Mouse (Mus musculus): Measurements from ENCODE around the gene Lrrc49. TPM values are rescaled to one million over a fixed set of nuclear protein-coding genes. Genes with fewer than 3 reads are reported as not detected.

The Lrrc49 gene
- polyA plus RNA-seq, 1 experiment from 2014 or later = 9.4 TPM

DNA sequence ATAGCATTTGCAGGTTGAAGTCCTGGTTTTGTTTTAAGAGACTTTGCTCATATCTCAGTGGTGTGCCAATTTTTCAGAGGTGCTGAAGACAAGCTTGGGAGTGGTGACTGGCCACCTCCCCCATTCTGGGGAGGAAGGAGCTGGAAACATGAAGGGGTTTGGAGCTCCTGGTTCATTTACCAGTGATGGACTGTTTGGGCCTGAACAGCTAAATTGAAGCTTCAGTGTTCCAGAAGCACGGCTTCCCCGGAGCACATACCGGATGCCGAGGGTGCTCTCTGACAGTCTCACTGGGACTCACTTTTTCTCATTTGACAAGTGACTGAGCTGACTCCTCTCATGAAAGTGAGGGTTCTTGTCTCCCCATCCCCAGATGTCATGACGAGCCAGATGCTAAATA is 20.6 kb upstream of the Lrrc49 start:
- no peak for ATAC-seq (replicated peaks; ENCODE audit: insufficient number of reproducible peaks, insufficient read depth, low FRiP score, low read depth)
- Histone ChIP-seq H3K27ac (no peak overlapping the region), H3K27me3 (peaks cover 8% of the 10 kb centered on the region), H3K9ac (no peak overlapping the region), H3K4me3 (no peak overlapping the region), H3K4me1 (replicated peaks) (peaks cover 10% of the 10 kb centered on the region), H3K36me3 (no peaks in the 10 kb centered on the region), H3K4me2 (no peak overlapping the region), H3K9me3 (replicated peaks) (no peaks in the 10 kb centered on the region)
- 78% methylated on average over 5 of the region's 5 CpGs for WGBS

DNA sequence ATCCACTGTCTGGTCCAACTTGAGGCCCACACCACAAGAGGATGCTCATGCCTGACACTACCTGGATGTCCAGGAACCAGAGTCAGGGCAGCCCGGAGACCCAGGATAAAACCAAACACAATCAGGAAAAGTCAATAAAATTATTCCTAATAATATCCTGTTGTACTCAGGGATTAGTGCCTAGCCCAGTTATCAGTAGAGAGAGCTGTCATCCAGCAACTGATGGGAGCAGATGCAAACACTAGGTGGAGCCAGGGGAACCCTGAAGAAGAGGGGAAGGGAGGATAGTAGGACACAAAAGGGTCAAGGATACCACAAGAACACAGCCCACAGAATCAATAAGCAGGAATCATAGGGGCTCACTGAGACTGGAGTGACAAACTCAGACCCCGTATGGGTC is 19.6 kb upstream of the Lrrc49 start:
- Histone ChIP-seq H3K27me3 (no peaks in the 10 kb centered on the region), H3K4me1 (replicated peaks) (peaks cover 2% of the 10 kb centered on the region; the same call in 1 of the 2 replicates), H3K4me3 (no peak overlapping the region), H3K27ac (no peak overlapping the region), H3K9ac (no peak overlapping the region), H3K9me3 (replicated peaks) (no peaks in the 10 kb centered on the region), H3K4me2 (no peak overlapping the region), H3K36me3 (no peaks in the 10 kb centered on the region)
- no peak for ATAC-seq (replicated peaks; ENCODE audit: insufficient number of reproducible peaks, insufficient read depth, low FRiP score, low read depth)
- 85% methylated on average over 2 of the region's 2 CpGs for WGBS

- 72% methylated on average over 18 of the region's 18 CpGs for WGBS
- no peaks in the 10 kb centered on the region for H3K27me3 ChIP-seq
- no peaks in the 10 kb centered on the region for H3K9me3 ChIP-seq (replicated peaks)
- H3K9ac ChIP-seq = no peak overlapping the region
- H3K4me3 ChIP-seq = no peak overlapping the region
- ATAC-seq (replicated peaks; ENCODE audit: insufficient number of reproducible peaks, insufficient read depth, low FRiP score, low read depth) = no peak
- H3K4me1 ChIP-seq (replicated peaks) = no peaks in the 10 kb centered on the region
- no peaks in the 10 kb centered on the region for H3K36me3 ChIP-seq
- H3K4me2 ChIP-seq = no peak overlapping the region
- no peak overlapping the region for H3K27ac ChIP-seq
These were observed 11.7 kb upstream of the Lrrc49 start for GRCm38 (mm10) chr9:60699581-60700231.

GRCm38 (mm10) chr9:60696271-60696985 is 8.5 kb upstream of the Lrrc49 start:
- Histone ChIP-seq H3K36me3 (no peaks in the 10 kb centered on the region), H3K9ac (no peak overlapping the region), H3K9me3 (replicated peaks) (no peaks in the 10 kb centered on the region), H3K4me1 (replicated peaks) (no peaks in the 10 kb centered on the region), H3K4me3 (no peak overlapping the region), H3K4me2 (no peak overlapping the region), H3K27me3 (no peaks in the 10 kb centered on the region), H3K27ac (no peak overlapping the region)
- 60% methylated on average over 6 of the region's 6 CpGs for WGBS
- no peak for ATAC-seq (replicated peaks; ENCODE audit: insufficient number of reproducible peaks, insufficient read depth, low FRiP score, low read depth)

DNA sequence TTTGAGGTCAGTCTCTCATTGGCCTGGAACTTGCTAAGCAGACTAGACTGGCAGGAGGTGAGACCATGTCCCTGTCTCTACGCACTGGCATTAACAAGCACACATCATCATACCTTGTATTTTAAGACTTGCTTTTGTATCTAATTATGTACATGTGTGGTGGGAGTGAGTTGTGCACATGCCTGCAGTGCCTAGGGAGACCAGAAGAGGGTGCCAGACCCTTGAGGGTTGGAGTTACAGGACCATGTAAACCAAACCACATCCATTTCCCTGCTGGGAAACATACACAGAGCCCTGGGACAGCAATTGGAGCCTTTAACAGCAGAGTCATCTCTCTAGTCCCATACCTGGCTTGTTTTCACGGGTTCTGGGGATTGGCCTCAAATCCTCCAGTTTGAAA is 6.0 kb upstream of the Lrrc49 start:
- Histone ChIP-seq H3K4me3 (no peak overlapping the region), H3K4me1 (replicated peaks) (no peaks in the 10 kb centered on the region), H3K9ac (no peak overlapping the region), H3K27ac (no peak overlapping the region), H3K36me3 (no peaks in the 10 kb centered on the region), H3K9me3 (replicated peaks) (no peaks in the 10 kb centered on the region), H3K4me2 (no peak overlapping the region), H3K27me3 (no peaks in the 10 kb centered on the region)
- ATAC-seq (replicated peaks; ENCODE audit: insufficient number of reproducible peaks, insufficient read depth, low FRiP score, low read depth) = no peak
- 49% methylated on average over 2 of the region's 2 CpGs for WGBS

DNA sequence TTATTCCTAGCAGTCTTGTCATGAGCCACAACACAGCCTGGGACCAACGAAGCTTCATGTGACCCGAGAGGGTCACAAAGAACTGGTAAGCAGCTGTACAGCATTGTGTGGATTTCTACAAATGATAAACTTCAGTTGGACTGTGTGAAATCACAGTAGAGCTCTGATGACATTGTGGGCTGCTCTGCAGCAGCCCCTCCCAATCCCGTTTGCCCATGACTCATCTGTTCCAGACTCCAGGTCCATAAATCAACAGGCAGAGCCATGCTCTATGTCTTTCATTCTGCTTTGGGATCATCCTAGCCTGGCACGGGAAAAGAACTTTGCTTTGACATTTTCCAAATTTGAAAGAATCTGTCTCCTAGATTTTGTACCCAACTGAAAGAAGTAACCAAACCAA is 4.7 kb upstream of the Lrrc49 start:
- H3K4me3 ChIP-seq = no peak overlapping the region
- no peak overlapping the region for H3K4me2 ChIP-seq
- H3K4me1 ChIP-seq (replicated peaks) = peaks cover 5% of the 10 kb centered on the region; the same call in 1 of the 2 replicates
- H3K27ac ChIP-seq = no peak overlapping the region
- ATAC-seq (replicated peaks; ENCODE audit: insufficient number of reproducible peaks, insufficient read depth, low FRiP score, low read depth) = no peak
- H3K27me3 ChIP-seq = no peaks in the 10 kb centered on the region
- H3K36me3 ChIP-seq = no peaks in the 10 kb centered on the region
- WGBS = 33% methylated on average over 4 of the region's 4 CpGs
- H3K9me3 ChIP-seq (replicated peaks) = no peaks in the 10 kb centered on the region
- no peak overlapping the region for H3K9ac ChIP-seq

DNA sequence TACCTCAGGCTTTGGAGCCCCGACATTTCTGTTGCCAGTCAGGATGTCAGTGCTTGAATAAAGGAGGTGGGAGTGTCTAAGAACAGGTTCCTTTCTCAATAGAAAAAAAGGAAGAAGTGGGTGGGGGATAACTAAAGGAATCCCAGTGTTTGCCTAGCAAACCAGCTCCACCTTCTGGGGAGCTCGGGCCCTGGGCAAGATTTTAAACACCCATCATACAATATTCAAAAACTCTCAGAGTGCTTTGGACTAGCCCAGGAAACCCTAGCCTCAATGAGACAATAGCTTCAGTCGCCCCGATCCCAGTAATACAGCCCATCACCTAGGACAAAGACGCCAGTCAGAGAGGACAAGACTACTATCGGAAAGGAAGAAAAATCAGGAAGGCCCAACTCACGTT is 543 bp downstream of the Lrrc49 start:
- Histone ChIP-seq H3K36me3 (no peaks in the 10 kb centered on the region), H3K4me2 (peak overlapping the region; percentile 80), H3K9ac (peak overlapping the region; percentile 60), H3K4me3 (peak overlapping the region; percentile 73), H3K27ac (peak overlapping the region; percentile 73), H3K9me3 (replicated peaks) (no peaks in the 10 kb centered on the region), H3K27me3 (no peaks in the 10 kb centered on the region), H3K4me1 (replicated peaks) (peaks cover 7% of the 10 kb centered on the region)
- WGBS = 4% methylated on average over 7 of the region's 7 CpGs
- ATAC-seq (replicated peaks; ENCODE audit: insufficient number of reproducible peaks, insufficient read depth, low FRiP score, low read depth) = no peak

DNA sequence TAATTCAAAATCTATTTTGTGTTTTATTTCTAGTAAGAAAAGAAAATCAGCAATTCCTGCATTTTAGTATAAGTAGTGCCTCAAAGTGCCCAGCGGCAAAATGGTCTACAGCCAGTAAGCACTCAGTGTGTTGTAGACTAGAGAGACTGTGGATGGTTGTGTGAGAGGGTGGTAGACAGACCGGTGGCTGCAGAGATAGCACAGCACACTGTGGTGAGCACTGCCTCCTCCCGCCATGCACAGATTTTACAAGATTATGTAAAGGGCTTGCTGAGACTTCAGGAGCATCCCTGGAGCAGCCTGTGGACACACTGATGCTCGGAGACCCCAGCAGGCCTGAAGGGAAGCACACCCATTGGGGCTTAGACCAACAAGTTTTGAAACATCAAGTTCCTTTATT is 5.2 kb downstream of the Lrrc49 start:
- no peak for ATAC-seq (replicated peaks; ENCODE audit: insufficient number of reproducible peaks, insufficient read depth, low FRiP score, low read depth)
- H3K27ac ChIP-seq = no peak overlapping the region
- H3K4me3 ChIP-seq = no peak overlapping the region
- H3K27me3 ChIP-seq = no peaks in the 10 kb centered on the region
- H3K9me3 ChIP-seq (replicated peaks) = no peaks in the 10 kb centered on the region
- H3K9ac ChIP-seq = no peak overlapping the region
- peaks cover 10% of the 10 kb centered on the region; the same call in 1 of the 2 replicates for H3K36me3 ChIP-seq
- H3K4me1 ChIP-seq (replicated peaks) = peaks cover 2% of the 10 kb centered on the region; the same call in 1 of the 2 replicates
- 82% methylated on average over 4 of the region's 4 CpGs for WGBS
- H3K4me2 ChIP-seq = no peak overlapping the region

DNA sequence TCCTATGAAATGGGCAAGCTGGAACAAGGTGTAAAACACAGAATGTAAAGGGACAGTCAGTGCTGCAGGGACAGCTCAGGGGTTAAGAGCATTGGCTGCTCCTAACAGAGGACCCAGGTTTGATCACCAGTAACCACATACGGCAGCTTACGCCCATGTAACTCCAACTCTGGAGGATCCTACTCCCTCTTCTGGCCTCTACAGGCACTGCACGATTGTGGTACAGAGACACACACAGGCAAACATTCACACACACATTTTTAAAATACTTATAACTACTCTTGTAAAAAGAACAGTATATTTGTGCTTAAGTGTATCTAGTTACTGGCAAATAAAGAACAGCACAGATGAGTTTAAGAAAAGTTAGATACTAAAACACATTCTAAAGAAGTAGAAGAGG is 7.0 kb downstream of the Lrrc49 start:
- Histone ChIP-seq H3K4me1 (replicated peaks) (no peaks in the 10 kb centered on the region), H3K4me2 (no peak overlapping the region), H3K27ac (no peak overlapping the region), H3K9me3 (replicated peaks) (no peaks in the 10 kb centered on the region), H3K27me3 (no peaks in the 10 kb centered on the region), H3K36me3 (peaks cover 10% of the 10 kb centered on the region; the same call in 1 of the 2 replicates), H3K9ac (no peak overlapping the region), H3K4me3 (no peak overlapping the region)
- no peak for ATAC-seq (replicated peaks; ENCODE audit: insufficient number of reproducible peaks, insufficient read depth, low FRiP score, low read depth)
- 84% methylated on average over 3 of the region's 3 CpGs for WGBS

GRCm38 (mm10) chr9:60678913-60679312 is 9.0 kb downstream of the Lrrc49 start:
- WGBS = 66% methylated on average over 5 of the region's 5 CpGs

GRCm38 (mm10) chr9:60676429-60676828 is 11.5 kb downstream of the Lrrc49 start:
- Histone ChIP-seq H3K4me1 (replicated peaks) (no peaks in the 10 kb centered on the region), H3K4me3 (no peak overlapping the region), H3K36me3 (peaks cover 10% of the 10 kb centered on the region; the same call in 1 of the 2 replicates), H3K4me2 (no peak overlapping the region), H3K9me3 (replicated peaks) (no peaks in the 10 kb centered on the region), H3K9ac (no peak overlapping the region), H3K27me3 (no peaks in the 10 kb centered on the region), H3K27ac (no peak overlapping the region)
- 88% methylated on average over 4 of the region's 4 CpGs for WGBS
- ATAC-seq (replicated peaks; ENCODE audit: insufficient number of reproducible peaks, insufficient read depth, low FRiP score, low read depth) = no peak

More at GRCm38 (mm10) chr9:60678913-60679312, 9.0 kb downstream of the Lrrc49 start:
- Histone ChIP-seq H3K9ac (no peak overlapping the region), H3K4me1 (replicated peaks) (no peaks in the 10 kb centered on the region), H3K36me3 (peaks cover 10% of the 10 kb centered on the region; the same call in 1 of the 2 replicates), H3K27me3 (no peaks in the 10 kb centered on the region), H3K4me3 (no peak overlapping the region), H3K27ac (no peak overlapping the region), H3K4me2 (no peak overlapping the region), H3K9me3 (replicated peaks) (no peaks in the 10 kb centered on the region)
- ATAC-seq (replicated peaks; ENCODE audit: insufficient number of reproducible peaks, insufficient read depth, low FRiP score, low read depth) = no peak

- no peaks in the 10 kb centered on the region for H3K27me3 ChIP-seq
- no peaks in the 10 kb centered on the region for H3K4me1 ChIP-seq (replicated peaks)
- no peaks in the 10 kb centered on the region for H3K9me3 ChIP-seq (replicated peaks)
- H3K4me2 ChIP-seq = no peak overlapping the region
- no peak overlapping the region for H3K9ac ChIP-seq
- H3K27ac ChIP-seq = no peak overlapping the region
- H3K4me3 ChIP-seq = no peak overlapping the region
- ATAC-seq (replicated peaks; ENCODE audit: insufficient number of reproducible peaks, insufficient read depth, low FRiP score, low read depth) = no peak
- 0 out of 2 replicates have a peak, but pooled peaks cover 1% of the 10 kb centered on the region for H3K36me3 ChIP-seq
These were observed 13.2 kb downstream of the Lrrc49 start for GRCm38 (mm10) chr9:60674780-60675179.

Measured in heart, embryonic 15.5 days (tissue).